Mouse (Mus musculus): Measurements from ENCODE around the gene Accs. TPM values are rescaled to one million over a fixed set of nuclear protein-coding genes. Genes with fewer than 3 reads are reported as not detected.

Gene Accs
- polyA plus RNA-seq, 1 experiment from 2014 or later, result 5.6 TPM

- Histone ChIP-seq H3K36me3 (ENCODE audit: control insufficient read depth, insufficient read depth, low read length) (no peaks in the 10 kb centered on the region), H3K27ac (replicated peaks; ENCODE audit: low read depth, low read length) (no peak overlapping the region), H3K9me3 (ENCODE audit: control insufficient read depth, low read length) (no peaks in the 10 kb centered on the region), H3K4me2 (ENCODE audit: low read length) (no peak overlapping the region), H3K9ac (replicated peaks; ENCODE audit: low read length) (no peak overlapping the region), H3K27me3 (ENCODE audit: control insufficient read depth, insufficient read depth, low read length) (no peaks in the 10 kb centered on the region), H3K4me3 (replicated peaks; ENCODE audit: low read depth, low read length) (no peak overlapping the region), H3K4me1 (ENCODE audit: control insufficient read depth, insufficient read depth, low read length) (peaks cover 6% of the 10 kb centered on the region; the same call in 1 of the 2 replicates)
- WGBS, result 92% methylated on average over 4 of the region's 4 CpGs
- no peak for DNase-seq
- ATAC-seq (ENCODE audit: low FRiP score, low TSS enrichment), result no peak
These were observed 21.7 kb upstream of the Accs start for GRCm38 (mm10) chr2:93871411-93871925.

GRCm38 (mm10) chr2:93870842-93871241, 21.1 kb upstream of the Accs start:
- ATAC-seq (ENCODE audit: low FRiP score, low TSS enrichment), result peak; percentile 17; the same call in 1 of the 2 replicates
- Histone ChIP-seq H3K4me1 (ENCODE audit: control insufficient read depth, insufficient read depth, low read length) (peaks cover 6% of the 10 kb centered on the region; the same call in 1 of the 2 replicates), H3K4me2 (ENCODE audit: low read length) (no peak overlapping the region), H3K4me3 (replicated peaks; ENCODE audit: low read depth, low read length) (no peak overlapping the region), H3K9ac (replicated peaks; ENCODE audit: low read length) (no peak overlapping the region), H3K36me3 (ENCODE audit: control insufficient read depth, insufficient read depth, low read length) (no peaks in the 10 kb centered on the region), H3K27ac (replicated peaks; ENCODE audit: low read depth, low read length) (no peak overlapping the region), H3K9me3 (ENCODE audit: control insufficient read depth, low read length) (no peaks in the 10 kb centered on the region), H3K27me3 (ENCODE audit: control insufficient read depth, insufficient read depth, low read length) (no peaks in the 10 kb centered on the region)
- DNase-seq, result peak; percentile 84
- whole genome bisulfite sequencing, result 44% methylated on average over 4 of the region's 4 CpGs

- 71% methylated on average over 7 of the region's 7 CpGs for WGBS
- Histone ChIP-seq H3K9me3 (ENCODE audit: control insufficient read depth, low read length) (no peaks in the 10 kb centered on the region), H3K27ac (replicated peaks; ENCODE audit: low read depth, low read length) (no peak within 1 kb of the TSS), H3K4me3 (replicated peaks; ENCODE audit: low read depth, low read length) (no peak within 1 kb of the TSS), H3K36me3 (ENCODE audit: control insufficient read depth, insufficient read depth, low read length) (no peaks in the 10 kb centered on the region), H3K4me1 (ENCODE audit: control insufficient read depth, insufficient read depth, low read length) (peaks cover 6% of the 10 kb centered on the region; the same call in 1 of the 2 replicates), H3K4me2 (ENCODE audit: low read length) (no peak within 1 kb of the TSS), H3K27me3 (ENCODE audit: control insufficient read depth, insufficient read depth, low read length) (no peaks in the 10 kb centered on the region), H3K9ac (replicated peaks; ENCODE audit: low read length) (no peak within 1 kb of the TSS)
- DNase-seq (no peak), ATAC-seq (ENCODE audit: low FRiP score, low TSS enrichment) (no peak)
These were observed 19.4 kb upstream of the Accs start, which contains the start of gene Accsl for GRCm38 (mm10) chr2:93869107-93869600. Gene Accsl (minus strand): TSS chr2:93869157.

GRCm38 (mm10) chr2:93868566-93868965, 18.8 kb upstream of the Accs start:
- ATAC-seq (ENCODE audit: low FRiP score, low TSS enrichment) (no peak), DNase-seq (no peak)
- Histone ChIP-seq H3K9me3 (ENCODE audit: control insufficient read depth, low read length) (no peaks in the 10 kb centered on the region), H3K36me3 (ENCODE audit: control insufficient read depth, insufficient read depth, low read length) (no peaks in the 10 kb centered on the region), H3K4me3 (replicated peaks; ENCODE audit: low read depth, low read length) (no peak overlapping the region), H3K27ac (replicated peaks; ENCODE audit: low read depth, low read length) (no peak overlapping the region), H3K4me2 (ENCODE audit: low read length) (no peak overlapping the region), H3K4me1 (ENCODE audit: control insufficient read depth, insufficient read depth, low read length) (0 out of 2 replicates have a peak, but pooled peaks cover 3% of the 10 kb centered on the region), H3K27me3 (ENCODE audit: control insufficient read depth, insufficient read depth, low read length) (no peaks in the 10 kb centered on the region), H3K9ac (replicated peaks; ENCODE audit: low read length) (no peak overlapping the region)
- WGBS, result 91% methylated on average over 11 of the region's 11 CpGs

- WGBS, result 54% methylated on average over 4 of the region's 4 CpGs
- Histone ChIP-seq H3K27ac (replicated peaks; ENCODE audit: low read depth, low read length) (no peak overlapping the region), H3K36me3 (ENCODE audit: control insufficient read depth, insufficient read depth, low read length) (no peaks in the 10 kb centered on the region), H3K27me3 (ENCODE audit: control insufficient read depth, insufficient read depth, low read length) (no peaks in the 10 kb centered on the region), H3K4me1 (ENCODE audit: control insufficient read depth, insufficient read depth, low read length) (no peaks in the 10 kb centered on the region), H3K9ac (replicated peaks; ENCODE audit: low read length) (no peak overlapping the region), H3K9me3 (ENCODE audit: control insufficient read depth, low read length) (no peaks in the 10 kb centered on the region), H3K4me3 (replicated peaks; ENCODE audit: low read depth, low read length) (no peak overlapping the region), H3K4me2 (ENCODE audit: low read length) (no peak overlapping the region)
- no peak for ATAC-seq (ENCODE audit: low FRiP score, low TSS enrichment)
- no peak for DNase-seq
These were observed 13.5 kb upstream of the Accs start for GRCm38 (mm10) chr2:93863229-93863628.

- H3K9me3 ChIP-seq (ENCODE audit: control insufficient read depth, low read length), result no peaks in the 10 kb centered on the region
- H3K27ac ChIP-seq (replicated peaks; ENCODE audit: low read depth, low read length), result no peak overlapping the region
- ATAC-seq (ENCODE audit: low FRiP score, low TSS enrichment) (no peak), DNase-seq (no peak)
- no peak overlapping the region for H3K9ac ChIP-seq (replicated peaks; ENCODE audit: low read length)
- H3K4me2 ChIP-seq (ENCODE audit: low read length), result no peak overlapping the region
- no peaks in the 10 kb centered on the region for H3K36me3 ChIP-seq (ENCODE audit: control insufficient read depth, insufficient read depth, low read length)
- no peaks in the 10 kb centered on the region for H3K4me1 ChIP-seq (ENCODE audit: control insufficient read depth, insufficient read depth, low read length)
- 78% methylated on average over 12 of the region's 12 CpGs for WGBS
- no peak overlapping the region for H3K4me3 ChIP-seq (replicated peaks; ENCODE audit: low read depth, low read length)
- no peaks in the 10 kb centered on the region for H3K27me3 ChIP-seq (ENCODE audit: control insufficient read depth, insufficient read depth, low read length)
These were observed 9.1 kb upstream of the Accs start for GRCm38 (mm10) chr2:93858845-93859244.

GRCm38 (mm10) chr2:93851303-93851702, 1.6 kb upstream of the Accs start:
- H3K9me3 ChIP-seq (ENCODE audit: control insufficient read depth, low read length), result no peaks in the 10 kb centered on the region
- no peak overlapping the region for H3K27ac ChIP-seq (replicated peaks; ENCODE audit: low read depth, low read length)
- H3K4me1 ChIP-seq (ENCODE audit: control insufficient read depth, insufficient read depth, low read length), result peaks cover 7% of the 10 kb centered on the region
- H3K4me2 ChIP-seq (ENCODE audit: low read length), result no peak overlapping the region
- H3K4me3 ChIP-seq (replicated peaks; ENCODE audit: low read depth, low read length), result no peak overlapping the region
- DNase-seq (no peak), ATAC-seq (ENCODE audit: low FRiP score, low TSS enrichment) (no peak)
- no peaks in the 10 kb centered on the region for H3K27me3 ChIP-seq (ENCODE audit: control insufficient read depth, insufficient read depth, low read length)
- no peak overlapping the region for H3K9ac ChIP-seq (replicated peaks; ENCODE audit: low read length)
- no peaks in the 10 kb centered on the region for H3K36me3 ChIP-seq (ENCODE audit: control insufficient read depth, insufficient read depth, low read length)
- 84% methylated on average over 1 of the region's 1 CpGs for WGBS

GRCm38 (mm10) chr2:93850317-93850944, 688 bp upstream of the Accs start:
- H3K4me1 ChIP-seq (ENCODE audit: control insufficient read depth, insufficient read depth, low read length), result peaks cover 7% of the 10 kb centered on the region
- H3K27ac ChIP-seq (replicated peaks; ENCODE audit: low read depth, low read length), result no peak overlapping the region
- peak overlapping the region; percentile 77 for H3K4me2 ChIP-seq (ENCODE audit: low read length)
- DNase-seq (peak; percentile 9), ATAC-seq (ENCODE audit: low FRiP score, low TSS enrichment) (no peak)
- no peak overlapping the region for H3K4me3 ChIP-seq (replicated peaks; ENCODE audit: low read depth, low read length)
- no peaks in the 10 kb centered on the region for H3K36me3 ChIP-seq (ENCODE audit: control insufficient read depth, insufficient read depth, low read length)
- H3K9ac ChIP-seq (replicated peaks; ENCODE audit: low read length), result no peak overlapping the region
- H3K9me3 ChIP-seq (ENCODE audit: control insufficient read depth, low read length), result no peaks in the 10 kb centered on the region
- no peaks in the 10 kb centered on the region for H3K27me3 ChIP-seq (ENCODE audit: control insufficient read depth, insufficient read depth, low read length)
- 47% methylated on average over 13 of the region's 13 CpGs for WGBS

- Histone ChIP-seq H3K27me3 (ENCODE audit: control insufficient read depth, insufficient read depth, low read length) (no peaks in the 10 kb centered on the region), H3K27ac (replicated peaks; ENCODE audit: low read depth, low read length) (no peak overlapping the region), H3K36me3 (ENCODE audit: control insufficient read depth, insufficient read depth, low read length) (peaks cover 57% of the 10 kb centered on the region), H3K9ac (replicated peaks; ENCODE audit: low read length) (no peak overlapping the region), H3K4me3 (replicated peaks; ENCODE audit: low read depth, low read length) (no peak overlapping the region), H3K4me1 (ENCODE audit: control insufficient read depth, insufficient read depth, low read length) (no peaks in the 10 kb centered on the region), H3K4me2 (ENCODE audit: low read length) (no peak overlapping the region), H3K9me3 (ENCODE audit: control insufficient read depth, low read length) (no peaks in the 10 kb centered on the region)
- 93% methylated on average over 3 of the region's 3 CpGs for WGBS
- DNase-seq, result no peak
- ATAC-seq (ENCODE audit: low FRiP score, low TSS enrichment), result no peak
These were observed 8.4 kb downstream of the Accs start for GRCm38 (mm10) chr2:93841349-93841748.

Measured in midbrain, embryonic 14.5 days (tissue).